Mouse (Mus musculus) kidney, embryonic 14.5 days (tissue): ENCODE measurements at regions not wholly inside any gene's neighbourhood (a gene's known extent, or its start where the extent isn't known, plus 50 kb on each side); places are given as distances from the start of the nearest gene placed in this dataset.

Experiments
- ATAC-seq: fragments of 200-750 bp; cut with Nextera tagmentation; 2 replicates; pipeline ENCODE4 v1.8.0; 2017; ENCODE audit warnings: moderate number of reproducible peaks, mild to moderate bottlenecking, moderate TSS enrichment, moderate library complexity; ENCODE audit not compliant: low FRiP score, low TSS enrichment
- H3K27ac ChIP-seq: fragments of 300-500 bp; sonication (generic); 2 replicates; pipeline ENCODE4 v1.5.1; 2014; ENCODE audit warnings: low read depth, mild to moderate bottlenecking, low read length, moderate library complexity, mixed read lengths
- H3K27me3 ChIP-seq: fragments of 300-500 bp; sonication (generic); 2 replicates; pipeline ENCODE4 v1.6.1; 2014; ENCODE audit warnings: mild to moderate bottlenecking, low read length; ENCODE audit not compliant: control insufficient read depth, insufficient read depth
- H3K36me3 ChIP-seq: fragments of 300-500 bp; sonication (generic); 2 replicates; pipeline ENCODE4 v1.6.1; 2014; ENCODE audit warnings: low read length, mixed read lengths; ENCODE audit not compliant: control insufficient read depth, insufficient read depth
- H3K4me1 ChIP-seq: fragments of 300-500 bp; sonication (generic); 2 replicates; pipeline ENCODE4 v1.6.1; 2014; ENCODE audit warnings: low read length, mixed read lengths; ENCODE audit not compliant: control insufficient read depth, insufficient read depth
- H3K4me2 ChIP-seq: fragments of 300-500 bp; sonication (generic); replicated peaks from 2 replicates; pipeline ENCODE4 v1.6.1; 2014; ENCODE audit warnings: low read depth, mild to moderate bottlenecking, low read length
- H3K4me3 ChIP-seq: fragments of 300-500 bp; sonication (generic); 2 replicates; pipeline ENCODE4 v1.5.1; 2014; ENCODE audit warnings: mild to moderate bottlenecking, low read length
- H3K9ac ChIP-seq: fragments of 300-500 bp; sonication (generic); 2 replicates; pipeline ENCODE4 v1.6.1; 2014; ENCODE audit warnings: low read depth, mild to moderate bottlenecking, low read length, moderate library complexity
- H3K9me3 ChIP-seq: fragments of 300-500 bp; sonication (generic); 2 replicates; pipeline ENCODE4 v1.6.1; 2016; ENCODE audit warnings: low read length; ENCODE audit not compliant: control insufficient read depth
- WGBS: fragments of 180-500 bp; shearing (Covaris S2); extraction: QIAGEN DNeasy Blood & Tissue Kit; methylation state at CpG from one replicate; pipeline ENCODE4 v1.1.7; 2014; 5-methylcytosine and 5-hydroxymethylcytosine counted together

DNA sequence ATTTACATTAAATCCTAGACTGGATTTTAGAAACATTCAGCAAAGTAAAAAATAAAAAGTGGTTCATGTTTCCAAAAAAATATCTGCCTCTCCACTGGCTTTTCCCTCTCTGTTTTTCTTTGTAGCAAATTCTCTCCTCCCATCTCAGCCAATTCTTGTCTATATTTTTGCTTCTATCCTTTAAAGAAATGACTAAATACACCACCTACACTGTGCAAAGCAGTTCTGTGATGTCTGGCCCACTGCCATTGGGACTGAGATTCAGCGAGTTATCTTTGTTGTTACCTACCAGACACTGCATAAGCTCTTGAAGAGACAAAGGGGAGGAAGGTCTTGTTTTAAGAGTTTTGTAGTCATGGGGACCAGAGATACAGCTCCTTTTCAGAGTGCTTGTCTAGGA lies 835.8 kb upstream of the Klhl29 start:
- no peak overlapping the region for H3K4me3 ChIP-seq
- 71% methylated on average over 1 of the region's 1 CpGs for WGBS
- H3K36me3 ChIP-seq = no peaks in the 10 kb centered on the region
- H3K27me3 ChIP-seq = no peaks in the 10 kb centered on the region
- H3K4me1 ChIP-seq = no peaks in the 10 kb centered on the region
- H3K9me3 ChIP-seq = no peaks in the 10 kb centered on the region
- no peak overlapping the region for H3K27ac ChIP-seq
- no peak overlapping the region for H3K4me2 ChIP-seq
- ATAC-seq = no peak
- H3K9ac ChIP-seq = no peak overlapping the region

DNA sequence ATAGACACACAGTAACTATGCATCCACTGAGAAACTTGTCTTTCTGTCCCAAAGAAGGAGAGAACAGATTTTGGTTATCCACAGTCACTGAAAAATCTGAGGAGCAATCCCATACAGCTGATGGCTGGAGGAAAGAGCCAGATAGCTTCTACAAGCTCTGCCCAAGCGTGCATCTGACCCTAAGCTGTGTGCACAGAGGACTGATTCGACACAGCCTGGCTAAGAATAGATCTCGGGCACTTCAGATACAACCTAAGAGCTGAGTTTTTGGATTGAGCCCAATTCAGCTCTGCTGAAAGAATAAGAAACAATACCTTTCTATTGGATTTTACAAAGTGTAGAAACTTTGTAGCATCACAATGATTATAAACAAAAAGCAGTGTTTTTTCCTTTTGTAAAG lies 813.8 kb upstream of the Klhl29 start:
- ATAC-seq = no peak
- H3K9ac ChIP-seq = no peak overlapping the region
- no peaks in the 10 kb centered on the region for H3K27me3 ChIP-seq
- H3K4me1 ChIP-seq = no peaks in the 10 kb centered on the region
- no peak overlapping the region for H3K27ac ChIP-seq
- whole genome bisulfite sequencing = 76% methylated on average over 3 of the region's 3 CpGs
- H3K4me3 ChIP-seq = no peak overlapping the region
- no peaks in the 10 kb centered on the region for H3K9me3 ChIP-seq
- H3K36me3 ChIP-seq = no peaks in the 10 kb centered on the region
- no peak overlapping the region for H3K4me2 ChIP-seq

DNA sequence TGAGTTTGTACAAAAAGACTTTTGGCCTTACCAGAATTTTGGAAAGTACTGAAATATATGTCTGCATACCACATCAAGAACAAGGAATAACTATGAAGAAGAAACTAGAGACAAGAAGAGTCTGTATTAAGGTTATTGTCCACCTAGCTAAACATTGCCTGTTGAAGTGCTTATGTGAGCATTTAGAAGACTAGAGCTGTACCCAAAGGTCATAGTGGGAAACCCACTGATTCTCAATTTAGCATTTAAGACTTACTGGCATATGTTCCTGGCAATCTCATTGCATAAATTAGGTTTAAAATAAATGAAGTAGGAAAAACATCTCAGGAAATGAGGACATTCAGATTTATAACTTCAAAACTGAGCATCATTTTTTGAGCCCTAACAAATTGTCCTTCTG lies 793.3 kb upstream of the Klhl29 start:
- no peak for ATAC-seq
- Histone ChIP-seq H3K36me3 (no peaks in the 10 kb centered on the region), H3K27ac (no peak overlapping the region), H3K27me3 (no peaks in the 10 kb centered on the region), H3K4me3 (no peak overlapping the region), H3K4me2 (no peak overlapping the region), H3K9ac (no peak overlapping the region), H3K4me1 (no peaks in the 10 kb centered on the region), H3K9me3 (no peaks in the 10 kb centered on the region)

GRCm38 (mm10) chr12:6154287-6154686 lies 778.8 kb upstream of the Klhl29 start:
- no peaks in the 10 kb centered on the region for H3K4me1 ChIP-seq
- no peaks in the 10 kb centered on the region for H3K9me3 ChIP-seq
- no peaks in the 10 kb centered on the region for H3K36me3 ChIP-seq
- 73% methylated on average over 2 of the region's 2 CpGs for WGBS
- H3K27ac ChIP-seq = no peak overlapping the region
- no peak overlapping the region for H3K9ac ChIP-seq
- no peak overlapping the region for H3K4me2 ChIP-seq
- no peaks in the 10 kb centered on the region for H3K27me3 ChIP-seq
- H3K4me3 ChIP-seq = no peak overlapping the region
- no peak for ATAC-seq

DNA sequence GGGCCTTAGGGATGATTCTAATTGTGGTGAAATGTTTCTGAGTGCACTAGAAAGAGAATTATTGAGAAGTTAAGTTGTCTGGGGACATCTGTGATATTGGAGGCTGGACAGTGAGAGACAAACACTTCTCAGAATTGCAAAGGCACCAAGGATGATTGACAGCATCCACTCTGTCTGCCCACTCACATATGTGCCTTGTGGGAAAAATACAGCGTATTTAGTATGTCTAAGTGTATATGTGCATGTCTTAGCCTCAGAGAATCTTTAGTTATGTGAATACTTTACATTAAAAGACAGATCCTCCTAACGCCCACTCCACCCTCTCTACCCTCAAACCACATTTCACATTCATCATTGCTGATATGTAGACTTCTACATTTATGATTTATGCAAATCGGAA lies 776.0 kb upstream of the Klhl29 start:
- H3K9me3 ChIP-seq = no peaks in the 10 kb centered on the region
- 91% methylated on average over 3 of the region's 3 CpGs for WGBS

GRCm38 (mm10) chr12:6132451-6132850 lies 757.0 kb upstream of the Klhl29 start:
- no peak overlapping the region for H3K27ac ChIP-seq
- no peaks in the 10 kb centered on the region for H3K27me3 ChIP-seq
- no peak overlapping the region for H3K4me2 ChIP-seq
- no peaks in the 10 kb centered on the region for H3K36me3 ChIP-seq
- no peaks in the 10 kb centered on the region for H3K9me3 ChIP-seq
- 87% methylated on average over 2 of the region's 2 CpGs for WGBS
- H3K4me3 ChIP-seq = no peak overlapping the region
- H3K4me1 ChIP-seq = no peaks in the 10 kb centered on the region
- no peak overlapping the region for H3K9ac ChIP-seq
- no peak for ATAC-seq

More for the DNA sequence above, 776.0 kb upstream of the Klhl29 start:
- no peak for ATAC-seq
- no peak overlapping the region for H3K27ac ChIP-seq
- H3K9ac ChIP-seq = no peak overlapping the region
- no peak overlapping the region for H3K4me2 ChIP-seq
- no peaks in the 10 kb centered on the region for H3K4me1 ChIP-seq
- no peaks in the 10 kb centered on the region for H3K27me3 ChIP-seq
- H3K4me3 ChIP-seq = no peak overlapping the region
- H3K36me3 ChIP-seq = no peaks in the 10 kb centered on the region

GRCm38 (mm10) chr12:6119557-6119956 lies 744.1 kb upstream of the Klhl29 start:
- Histone ChIP-seq H3K4me1 (no peaks in the 10 kb centered on the region), H3K9ac (no peak overlapping the region)
- no peak for ATAC-seq

GRCm38 (mm10) chr12:6115254-6115653 lies 739.8 kb upstream of the Klhl29 start:
- H3K9ac ChIP-seq = no peak overlapping the region
- 86% methylated on average over 1 of the region's 1 CpGs for WGBS

More at GRCm38 (mm10) chr12:6119557-6119956, 744.1 kb upstream of the Klhl29 start:
- H3K4me3 ChIP-seq = no peak overlapping the region
- no peak overlapping the region for H3K4me2 ChIP-seq
- WGBS = 90% methylated on average over 3 of the region's 3 CpGs
- H3K27ac ChIP-seq = no peak overlapping the region
- H3K9me3 ChIP-seq = no peaks in the 10 kb centered on the region
- no peaks in the 10 kb centered on the region for H3K36me3 ChIP-seq
- no peaks in the 10 kb centered on the region for H3K27me3 ChIP-seq

DNA sequence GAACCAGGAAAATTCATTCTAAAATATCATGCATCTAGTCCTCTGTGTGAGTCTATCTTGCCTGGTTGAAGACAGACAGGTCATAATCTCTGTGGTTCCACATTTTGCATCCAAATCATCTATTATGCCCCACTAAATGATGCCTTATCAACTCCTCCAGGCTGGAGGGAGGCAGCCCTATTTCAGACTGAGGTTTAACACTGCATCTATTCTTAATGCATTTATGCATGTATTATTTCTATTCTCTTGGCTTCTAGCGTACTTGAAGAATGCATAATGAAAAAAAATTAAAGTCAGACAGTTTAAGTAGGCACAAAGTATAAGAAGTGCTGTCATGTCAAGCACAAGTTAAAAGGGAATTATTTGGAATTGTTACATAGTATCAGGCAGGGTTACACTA lies 721.8 kb upstream of the Klhl29 start:
- no peak overlapping the region for H3K9ac ChIP-seq
- no peak for ATAC-seq
- no peaks in the 10 kb centered on the region for H3K36me3 ChIP-seq
- no peaks in the 10 kb centered on the region for H3K27me3 ChIP-seq
- H3K27ac ChIP-seq = no peak overlapping the region
- H3K4me1 ChIP-seq = no peaks in the 10 kb centered on the region
- no peak overlapping the region for H3K4me2 ChIP-seq
- H3K4me3 ChIP-seq = no peak overlapping the region
- H3K9me3 ChIP-seq = no peaks in the 10 kb centered on the region
- 79% methylated on average over 1 of the region's 1 CpGs for WGBS

More at GRCm38 (mm10) chr12:6115254-6115653, 739.8 kb upstream of the Klhl29 start:
- no peak overlapping the region for H3K4me3 ChIP-seq
- H3K9me3 ChIP-seq = no peaks in the 10 kb centered on the region
- H3K36me3 ChIP-seq = no peaks in the 10 kb centered on the region
- H3K4me1 ChIP-seq = no peaks in the 10 kb centered on the region
- no peaks in the 10 kb centered on the region for H3K27me3 ChIP-seq
- no peak overlapping the region for H3K27ac ChIP-seq
- no peak overlapping the region for H3K4me2 ChIP-seq
- ATAC-seq = no peak
